ENCODE assay signal across 10 mouse cellular contexts in the genomic region with DNA sequence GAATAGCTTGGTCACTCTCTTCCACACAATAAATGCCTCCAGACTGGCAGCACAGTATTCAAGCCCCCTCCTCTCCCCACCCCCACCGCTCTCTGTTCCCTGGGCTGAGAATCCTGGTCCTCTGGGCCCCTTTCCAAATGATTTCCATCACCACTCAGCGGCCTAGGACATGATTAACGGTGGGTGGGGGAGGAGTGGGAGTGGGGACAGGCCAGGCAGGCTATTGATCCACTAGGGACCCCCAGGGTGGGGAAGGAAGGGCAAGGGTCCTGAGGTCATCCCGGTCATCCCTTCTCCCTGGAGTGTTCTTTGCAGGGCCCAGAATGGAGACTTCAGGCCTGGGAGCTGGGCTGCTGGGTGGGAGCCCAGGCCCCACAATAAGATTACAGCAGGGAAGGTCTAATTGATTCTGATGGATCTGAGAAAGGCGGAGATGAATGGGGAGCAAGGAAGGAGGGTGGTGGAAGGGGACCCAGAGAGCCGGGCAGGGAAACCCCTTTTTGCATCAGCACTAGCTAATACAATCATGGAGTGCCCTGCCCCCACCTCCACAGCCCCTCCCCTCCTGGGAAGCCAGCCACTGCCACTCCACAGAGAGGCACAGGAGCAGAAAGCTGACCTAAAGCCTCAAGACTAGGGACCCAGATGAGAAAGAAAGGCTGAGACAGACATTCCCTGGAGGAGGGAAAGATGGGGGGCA. TPM values are rescaled to one million over a fixed set of nuclear protein-coding genes. Genes with fewer than 3 reads are reported as not detected.
DNase-seq lines count a peak whose midpoint lies in the region; ATAC-seq and TF ChIP-seq lines count a peak whose summit lies in the region.
"Had no signal": no experiment of that assay in that cellular context is flagged by ENCODE, and none has a peak within 500 bp of the region (broad histone marks: within the 10 kb centered on the region; RNA-seq: fewer than 3 reads in every experiment).

No protein-coding gene starts in this region.

- H3K27me3 ChIP-seq in forebrain, postnatal 0 days (ENCODE audit: insufficient read depth, low read length), result no peaks in the 10 kb centered on the region
- peaks cover 44% of the 10 kb centered on the region for H3K27me3 ChIP-seq in midbrain, embryonic 10.5 days (ENCODE audit: low read depth, poor library complexity, severe bottlenecking)
- H3K27me3 ChIP-seq in liver, postnatal 0 days (ENCODE audit: insufficient read depth, low read length), result peaks cover 29% of the 10 kb centered on the region

- H3K27ac ChIP-seq in forebrain, postnatal 0 days (ENCODE audit: low read depth, low read length), result peak overlapping the region; percentile 40
- H3K27ac ChIP-seq in midbrain, embryonic 10.5 days (replicated peaks), result peak overlapping the region; percentile 87
- H3K27ac ChIP-seq in liver, postnatal 0 days (ENCODE audit: low read depth), result no peak overlapping the region
- H3K27ac ChIP-seq: liver, embryonic 13.5 days had no signal

- no peak overlapping the region for H3K4me3 ChIP-seq in forebrain, postnatal 0 days (ENCODE audit: low read depth, low read length)
- no peak overlapping the region; the same call in 1 of the 2 replicates for H3K4me3 ChIP-seq in midbrain, embryonic 10.5 days
- no peak overlapping the region for H3K4me3 ChIP-seq in liver, postnatal 0 days (ENCODE audit: low read depth, low read length)
- H3K4me3 ChIP-seq: liver, embryonic 13.5 days had no signal

- H3K4me1 ChIP-seq in forebrain, postnatal 0 days (ENCODE audit: insufficient read depth), result no peaks in the 10 kb centered on the region
- peaks cover 70% of the 10 kb centered on the region for H3K4me1 ChIP-seq in midbrain, embryonic 10.5 days
- H3K4me1 ChIP-seq in liver, postnatal 0 days (ENCODE audit: insufficient read depth), result peaks cover 2% of the 10 kb centered on the region; the same call in 1 of the 2 replicates

- no peak for TF ChIP-seq EP300 in liver, postnatal 0 days (IDR thresholded peaks at IDR 0.05; ENCODE audit: low read depth)

- peak; percentile 85 for ATAC-seq in forebrain, postnatal 0 days
- ATAC-seq in liver, postnatal 0 days, result no peak

- H3K36me3 ChIP-seq in forebrain, postnatal 0 days (ENCODE audit: insufficient read depth), result no peaks in the 10 kb centered on the region
- H3K36me3 ChIP-seq in midbrain, embryonic 10.5 days, result no peaks in the 10 kb centered on the region
- no peaks in the 10 kb centered on the region for H3K36me3 ChIP-seq in liver, postnatal 0 days (replicated peaks; ENCODE audit: insufficient read depth, low read length)
- H3K36me3 ChIP-seq: liver, embryonic 13.5 days had no signal

- no peaks in the 10 kb centered on the region for H3K9me3 ChIP-seq in forebrain, postnatal 0 days (ENCODE audit: low read length)
- no peaks in the 10 kb centered on the region for H3K9me3 ChIP-seq in midbrain, embryonic 10.5 days (replicated peaks)
- no peaks in the 10 kb centered on the region for H3K9me3 ChIP-seq in liver, postnatal 0 days (ENCODE audit: low read length)
- H3K9me3 ChIP-seq: liver, embryonic 13.5 days had no signal

- DNase-seq in cerebellum, postnatal 10 days, result peak; percentile 46 to 62
- no peak for DNase-seq in cerebellum, adult 11-12 months
- DNase-seq in adipocyte (ENCODE audit: low spot score), result peak; percentile 83
- peak; percentile 69 for DNase-seq in forebrain, postnatal 0 days
- DNase-seq in midbrain, embryonic 10.5 days (ENCODE audit: low spot score), result peak; percentile 56
- DNase-seq in spleen, postnatal 10 days (ENCODE audit: low spot score in 2 of 2), result no peak
- no peak for DNase-seq in liver, postnatal 0 days
- no peak for DNase-seq in cerebellum, postnatal 36 days
- DNase-seq: kidney, adult 2 months; liver, embryonic 13.5 days had no signal

- H3K4me2 ChIP-seq in forebrain, postnatal 0 days (ENCODE audit: low read depth), result no peak overlapping the region
- H3K4me2 ChIP-seq in liver, postnatal 0 days (ENCODE audit: low read depth, low read length), result no peak overlapping the region
- H3K4me2 ChIP-seq: liver, embryonic 13.5 days had no signal

- no peak for TF ChIP-seq CTCF in forebrain, postnatal 0 days (IDR thresholded peaks at IDR 0.05; ENCODE audit: low read depth)
- no peak for TF ChIP-seq CTCF in liver, postnatal 0 days (IDR thresholded peaks at IDR 0.05; ENCODE audit: low read depth)

- 11% methylated on average over 6 of the region's 6 CpGs for WGBS in forebrain, postnatal 0 days
- WGBS in midbrain, embryonic 10.5 days, result 10% methylated on average over 6 of the region's 6 CpGs
- 56% methylated on average over 6 of the region's 6 CpGs for WGBS in liver, postnatal 0 days (ENCODE audit: insufficient replicate concordance)

- 0 out of 2 replicates have a peak overlapping the region, but pooled peaks have one; percentile 0 for H3K9ac ChIP-seq in forebrain, postnatal 0 days
- no peak overlapping the region for H3K9ac ChIP-seq in liver, postnatal 0 days (replicated peaks)
- H3K9ac ChIP-seq: liver, embryonic 13.5 days had no signal

RNA-seq across cellular contexts. Expression of a gene that starts 20.4 kb away (rescaled TPM):
- 10.2 and 21.8 TPM in 2 replicates for total RNA-seq in forebrain, postnatal 0 days (2014; rRNA removed)
- 6.0 and 7.0 TPM in 2 replicates for polyA plus RNA-seq in forebrain, postnatal 0 days (2015; fragmentation: Nextera tagmentation; extraction: Ambion mirVana)
- 10.3 and 13.4 TPM in 2 replicates for polyA plus RNA-seq in midbrain, embryonic 10.5 days (2016; fragmentation: Nextera tagmentation; extraction: Ambion mirVana)
- polyA plus RNA-seq in liver, postnatal 0 days (2015; fragmentation: Nextera tagmentation; extraction: Ambion mirVana), result 12.1 and 12.8 TPM in 2 replicates

RNA-seq across cellular contexts. Expression of a gene that starts 21.5 kb away (rescaled TPM):
- 0.15 TPM in 1 of 2 replicates, not detected in the other for total RNA-seq in forebrain, postnatal 0 days (2014; rRNA removed)
- polyA plus RNA-seq in forebrain, postnatal 0 days (2015; fragmentation: Nextera tagmentation; extraction: Ambion mirVana), result 0.08 and 0.13 TPM in 2 replicates
- polyA plus RNA-seq in midbrain, embryonic 10.5 days (2016; fragmentation: Nextera tagmentation; extraction: Ambion mirVana), result 0.29 and 0.51 TPM in 2 replicates
- polyA plus RNA-seq in liver, postnatal 0 days (2015; fragmentation: Nextera tagmentation; extraction: Ambion mirVana), result 0.20 TPM in 1 of 2 replicates, not detected in the other

RNA-seq across cellular contexts. Expression of a gene that starts 50.0 kb away (rescaled TPM):
- total RNA-seq in forebrain, postnatal 0 days (2014; rRNA removed), result 0.48 TPM in 1 of 2 replicates, not detected in the other
- 0.05 TPM in 1 of 2 replicates, not detected in the other for polyA plus RNA-seq in forebrain, postnatal 0 days (2015; fragmentation: Nextera tagmentation; extraction: Ambion mirVana)
- polyA plus RNA-seq in midbrain, embryonic 10.5 days (2016; fragmentation: Nextera tagmentation; extraction: Ambion mirVana), result 0.07 TPM in 1 of 2 replicates, not detected in the other
- polyA plus RNA-seq in liver, postnatal 0 days (2015; fragmentation: Nextera tagmentation; extraction: Ambion mirVana), result 2.5 and 3.2 TPM in 2 replicates

Comparison
In these comparisons a context has a peak if more than half of its experiments do, and no peak if none do; other contexts are left out.
1. DNase-seq: peak in cerebellum, postnatal 10 days (2 of 2), adipocyte (single experiment), forebrain, postnatal 0 days (single experiment) and midbrain, embryonic 10.5 days (single experiment); none in cerebellum, adult 11-12 months (single experiment), spleen, postnatal 10 days (0 of 2), liver, postnatal 0 days (single experiment) and cerebellum, postnatal 36 days (0 of 2).